Mouse (Mus musculus): Measurements from ENCODE around the gene Fryl.

DNA sequence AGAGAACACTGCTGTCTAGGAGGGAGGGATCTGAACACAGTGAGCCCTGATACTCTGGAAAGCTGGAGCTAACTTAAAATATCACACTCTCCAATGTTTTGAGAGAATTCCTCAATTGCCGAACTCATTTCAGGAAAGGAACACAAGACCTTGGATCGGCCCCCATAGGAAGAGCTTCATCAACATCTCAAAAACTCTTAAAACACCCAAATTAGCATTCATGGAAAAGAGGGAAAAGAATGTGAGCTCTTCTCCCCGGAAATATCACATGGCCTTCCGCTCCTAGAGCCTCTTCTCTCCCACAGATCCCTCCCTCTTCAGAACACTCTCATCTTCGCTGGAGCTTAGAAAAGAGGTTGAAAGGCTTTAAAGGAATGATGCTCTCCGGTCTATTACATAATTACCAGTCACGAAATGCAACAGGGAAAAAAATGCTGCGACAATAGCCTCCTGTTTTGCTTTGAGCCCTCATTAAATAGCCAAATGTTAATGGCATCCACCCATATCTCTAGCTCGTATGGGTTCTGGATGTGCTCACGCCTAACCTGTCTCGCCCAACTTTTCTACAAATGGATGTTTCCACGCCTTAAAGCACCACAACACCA lies 84.4 kb downstream of the Fryl start:
- TF ChIP-seq CTCF (IDR thresholded peaks at IDR 0.05; ENCODE audit: extremely low read depth, insufficient read depth, insufficient read length, insufficient replicate concordance) (no peak), POLR2A (IDR thresholded peaks at IDR 0.05; ENCODE audit: low read depth, low read length) (no peak)

Data from spleen, adult 2 months (tissue).